Mouse (Mus musculus) liver, embryonic 14.5 days (tissue): Measurements from ENCODE around the gene Mvb12a. TPM values are rescaled to one million over a fixed set of nuclear protein-coding genes. Genes with fewer than 3 reads are reported as not detected.

Source experiments
- ATAC-seq: fragments of 200-750 bp; cut with Nextera tagmentation; 2 replicates; pipeline ENCODE4 v1.8.0; 2017; ENCODE audit warnings: moderate number of reproducible peaks, mild to moderate bottlenecking, moderate library complexity; ENCODE audit not compliant: insufficient read depth
- DNase-seq, 3 experiments: peaks; one replicate each; pipeline ENCODE4 v3.0.0-alpha.2; 2012 to 2013; ENCODE audit warnings: low read depth in 3 of 3, low spot score in 3 of 3
- H3K27ac ChIP-seq: fragments of 300-500 bp; sonication (generic); 2 replicates; pipeline ENCODE4 v1.5.1; 2014; ENCODE audit warnings: moderate library complexity, mild to moderate bottlenecking, control low read depth, inconsistent platforms
- H3K27me3 ChIP-seq: fragments of 300-500 bp; sonication (generic); 2 replicates; pipeline ENCODE4 v1.6.1; 2014; ENCODE audit warnings: mild to moderate bottlenecking, low read length, moderate library complexity; ENCODE audit not compliant: control insufficient read depth, insufficient read depth
- H3K36me3 ChIP-seq: fragments of 300-500 bp; sonication (generic); replicated peaks from 2 replicates; pipeline ENCODE4 v1.6.1; 2014; ENCODE audit warnings: low read depth; ENCODE audit not compliant: control insufficient read depth, insufficient read depth
- H3K4me1 ChIP-seq, 2 experiments: fragments of 200-500 bp in 1 of 2; fragments of 300-500 bp in 1 of 2; sonication (generic) in 1 of 2; replicated peaks; 2 replicates each; pipeline ENCODE4 v1.6.1; 2012 to 2014; ENCODE audit warnings: antibody characterized with exemption in 1 of 2, inconsistent platforms in 1 of 2, low read length in 1 of 2; ENCODE audit not compliant: control insufficient read depth in 2 of 2, insufficient read depth in 2 of 2
- H3K4me2 ChIP-seq: fragments of 300-500 bp; sonication (generic); 2 replicates; pipeline ENCODE4 v1.6.1; 2014; ENCODE audit warnings: low read depth, mild to moderate bottlenecking, control low read depth, moderate library complexity
- H3K4me3 ChIP-seq, 2 experiments: fragments of 200-500 bp in 1 of 2; fragments of 300-500 bp in 1 of 2; sonication (generic) in 1 of 2; 2 replicates each; pipeline ENCODE4 v1.5.1; 2012 to 2014; ENCODE audit warnings: low read depth in 2 of 2, low read length in 2 of 2, mild to moderate bottlenecking in 2 of 2, control low read depth in 1 of 2, inconsistent platforms in 1 of 2, moderate library complexity in 1 of 2; ENCODE audit not compliant: insufficient read depth in 1 of 2
- H3K9ac ChIP-seq: fragments of 300-500 bp; sonication (generic); replicated peaks from 2 replicates; pipeline ENCODE4 v1.6.1; 2014; ENCODE audit warnings: mild to moderate bottlenecking, control low read depth, moderate library complexity
- H3K9me3 ChIP-seq: fragments of 300-500 bp; sonication (generic); 2 replicates; pipeline ENCODE4 v1.6.1; 2016; ENCODE audit warnings: low read length, mixed read lengths; ENCODE audit not compliant: control insufficient read depth
- CTCF ChIP-seq: IDR thresholded peaks from 2 replicates; pipeline ENCODE4 v1.5.1; 2016; ENCODE audit warnings: antibody characterized with exemption, low read depth, control low read depth
- EP300 ChIP-seq: IDR thresholded peaks from 2 replicates; pipeline ENCODE4 v1.6.1; 2016; ENCODE audit warnings: antibody characterized with exemption, low read depth
- WGBS: fragments of 180-500 bp; shearing (Covaris S2); extraction: QIAGEN DNeasy Blood & Tissue Kit; methylation state at CpG from one replicate; pipeline ENCODE4 v1.1.7; 2014; ENCODE audit not compliant: insufficient replicate concordance; 5-methylcytosine and 5-hydroxymethylcytosine counted together
- polyA plus RNA-seq, 2 experiments: library from polyadenylated mRNA; depleted of rRNA in 1 of 2; stranded (reverse) in 1 of 2; unstranded in 1 of 2; fragments of >200 nt; fragmentation: Nextera tagmentation in 1 of 2; extraction: Ambion mirVana in 1 of 2; gene quantifications; 2 replicates each; pipeline versions ENCODE4 v1.2.1 to v1.2.3; 2012 to 2014

Mvb12a gene
- polyA plus RNA-seq, 2 experiments: 25.6 to 31.1 TPM

DNA sequence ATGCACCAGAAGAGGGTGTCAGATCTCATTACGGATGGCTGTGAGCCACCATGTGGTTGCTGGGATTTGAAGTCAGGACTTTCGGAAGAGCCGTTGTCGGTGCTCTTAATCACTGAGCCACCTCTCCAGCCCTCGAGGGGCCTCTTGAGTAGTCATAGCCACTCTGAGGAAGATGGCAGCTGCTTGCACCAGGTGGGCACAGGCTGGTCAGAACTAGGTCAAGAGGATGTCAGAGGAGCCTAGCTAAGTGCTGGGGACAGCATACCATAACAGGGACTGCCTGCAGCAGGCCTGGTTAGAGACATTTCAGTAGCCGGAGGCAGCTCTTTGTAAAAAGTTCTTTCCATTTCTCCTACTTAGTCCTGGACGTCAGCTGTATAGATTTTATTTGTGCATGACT is 8.0 kb downstream of the Mvb12a start:
- TF ChIP-seq CTCF (no peak), EP300 (no peak)
- ATAC-seq: no peak
- 66% methylated on average over 7 of the region's 7 CpGs for WGBS

DNA sequence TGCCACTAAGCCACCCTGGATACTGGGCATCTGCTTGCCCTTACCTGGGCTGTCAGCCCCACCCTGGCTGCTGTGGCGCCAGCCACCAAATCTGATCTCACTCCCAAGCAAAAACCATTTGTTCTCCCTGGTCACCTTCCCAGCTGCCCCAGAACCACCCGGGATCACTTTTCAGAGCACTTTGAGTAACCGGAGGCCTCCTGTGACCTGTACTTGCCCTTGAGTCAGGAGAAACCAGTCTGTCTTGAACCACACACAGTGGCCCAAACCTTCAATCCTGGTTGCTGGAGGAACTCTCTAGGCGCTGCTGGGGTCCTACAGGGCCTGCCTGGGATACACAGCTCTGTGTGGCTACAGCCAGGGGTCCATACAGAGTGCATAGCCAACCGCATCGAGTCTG is 10.0 kb downstream of the Mvb12a start:
- Histone ChIP-seq H3K36me3 (no peaks in the 10 kb centered on the region), H3K4me3 (no peak overlapping the region), H3K4me2 (no peak overlapping the region), H3K9ac (no peak overlapping the region), H3K4me1 (peaks cover 0 to 14% of the 10 kb centered on the region in 2 experiments; a peak in 3 of 4 replicates), H3K27me3 (no peaks in the 10 kb centered on the region; the same call in 1 of the 2 replicates), H3K9me3 (no peaks in the 10 kb centered on the region), H3K27ac (no peak overlapping the region)
- 57% methylated on average over 6 of the region's 6 CpGs for WGBS
- TF ChIP-seq CTCF (no peak), EP300 (no peak)
- ATAC-seq: no peak
- no peak for DNase-seq

More for the DNA sequence above, 8.0 kb downstream of the Mvb12a start:
- H3K27ac ChIP-seq: no peak overlapping the region
- H3K36me3 ChIP-seq: no peaks in the 10 kb centered on the region; the same call in 1 of the 2 replicates
- H3K4me2 ChIP-seq: no peak overlapping the region
- H3K9ac ChIP-seq: no peak overlapping the region
- H3K27me3 ChIP-seq: no peaks in the 10 kb centered on the region
- no peak for DNase-seq
- no peaks in the 10 kb centered on the region for H3K9me3 ChIP-seq
- H3K4me3 ChIP-seq: no peak overlapping the region
- H3K4me1 ChIP-seq: peaks cover 0 to 14% of the 10 kb centered on the region in 2 experiments; a peak in 3 of 4 replicates

DNA sequence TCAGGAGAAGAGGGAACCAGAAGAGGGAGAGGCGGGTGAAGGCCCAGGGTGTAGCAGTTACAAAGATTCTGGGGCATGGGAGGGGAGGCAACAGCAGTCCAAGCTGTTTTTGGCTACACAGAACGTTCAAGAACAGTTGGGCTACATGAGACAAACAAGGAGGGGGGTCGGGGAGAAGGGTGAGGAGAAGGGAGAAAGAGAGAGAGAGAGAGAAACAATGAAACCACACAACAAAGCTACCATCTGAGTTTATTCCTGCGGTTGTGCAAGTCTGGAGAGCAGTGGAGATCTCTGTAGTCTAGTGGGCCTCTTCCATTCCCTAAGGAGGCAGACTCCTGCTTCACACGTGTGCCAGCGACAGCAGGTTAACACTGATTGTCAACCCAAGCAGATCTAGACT is 11.3 kb downstream of the Mvb12a start:
- H3K4me1 ChIP-seq: peaks cover 7 to 14% of the 10 kb centered on the region in 2 experiments
- H3K9me3 ChIP-seq: no peaks in the 10 kb centered on the region
- H3K4me3 ChIP-seq: no peak overlapping the region
- no peak overlapping the region for H3K4me2 ChIP-seq
- peaks cover 10% of the 10 kb centered on the region for H3K27me3 ChIP-seq
- ATAC-seq (no peak), DNase-seq (no peak)
- TF ChIP-seq CTCF: no peak
- TF ChIP-seq EP300: no peak
- no peak overlapping the region for H3K9ac ChIP-seq
- no peaks in the 10 kb centered on the region for H3K36me3 ChIP-seq
- no peak overlapping the region for H3K27ac ChIP-seq
- 49% methylated on average over 6 of the region's 6 CpGs for whole genome bisulfite sequencing

DNA sequence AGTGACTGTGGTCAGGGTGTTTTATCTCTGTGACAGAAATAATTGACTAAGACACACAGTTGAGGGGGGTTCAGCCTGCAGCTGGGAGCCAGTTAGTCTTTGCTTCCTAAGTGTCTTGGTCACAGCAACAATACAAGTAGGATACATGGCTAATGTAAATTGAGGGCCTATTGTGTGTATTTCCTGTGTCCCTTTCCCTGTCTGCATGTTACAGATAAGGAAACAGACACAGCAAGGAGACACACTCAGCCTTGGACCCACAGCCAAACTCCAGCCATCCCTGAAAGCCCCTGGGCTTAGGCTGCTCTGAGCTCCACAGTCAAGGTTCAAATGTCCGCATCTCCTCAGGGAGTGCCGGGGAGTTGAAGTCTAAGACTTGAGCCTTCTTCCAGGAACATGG is 11.9 kb downstream of the Mvb12a start:
- no peak overlapping the region for H3K4me3 ChIP-seq
- no peak overlapping the region for H3K9ac ChIP-seq
- H3K27ac ChIP-seq: no peak overlapping the region
- peaks cover 10% of the 10 kb centered on the region for H3K27me3 ChIP-seq
- peaks cover 9 to 20% of the 10 kb centered on the region in 2 experiments for H3K4me1 ChIP-seq
- WGBS: 78% methylated on average over 2 of the region's 2 CpGs
- H3K4me2 ChIP-seq: no peak overlapping the region
- ATAC-seq: no peak
- no peak for TF ChIP-seq EP300
- no peak for TF ChIP-seq CTCF
- H3K9me3 ChIP-seq: no peaks in the 10 kb centered on the region
- DNase-seq: no peak
- H3K36me3 ChIP-seq: no peaks in the 10 kb centered on the region

- peak; percentile 5; the same call in 1 of the 2 replicates for ATAC-seq
- Histone ChIP-seq H3K27ac (no peak within 1 kb of the TSS), H3K36me3 (no peaks in the 10 kb centered on the region), H3K9ac (peak within 1 kb of the TSS; percentile 24; the same call in 1 of the 2 replicates), H3K4me2 (peak within 1 kb of the TSS; percentile 94), H3K27me3 (peaks cover 14% of the 10 kb centered on the region), H3K4me1 (peaks cover 9 to 29% of the 10 kb centered on the region in 2 experiments), H3K4me3 (peak within 1 kb of the TSS; percentile 62 to 69), H3K9me3 (no peaks in the 10 kb centered on the region)
- TF ChIP-seq CTCF: no peak; the same call in 1 of the 2 replicates
- no peak for DNase-seq
- WGBS: 5% methylated on average over 69 of the region's 70 CpGs
These were observed 15.6 kb downstream of the Mvb12a start, which contains the start of gene Tmem221 for GRCm38 (mm10) chr8:71558071-71558957. Gene Tmem221, minus strand, starts transcription at chr8:71558871.
